Mouse (Mus musculus) E14TG2a.4 (cell line): Measurements from ENCODE around the gene Gpr183.

Experiments used
- H3K27me3 ChIP-seq: 2 replicates; pipeline ENCODE4 v1.6.1; 2014; ENCODE audit warnings: low read length, control low read depth; ENCODE audit not compliant: insufficient read depth
- H3K36me3 ChIP-seq: 2 replicates; pipeline ENCODE4 v1.6.1; 2014; ENCODE audit warnings: low read length, control low read depth; ENCODE audit not compliant: insufficient read depth
- H3K4me1 ChIP-seq: replicated peaks from 2 replicates; pipeline ENCODE4 v1.6.1; 2014; ENCODE audit warnings: low read depth, low read length, control low read depth
- H3K4me3 ChIP-seq: replicated peaks from 2 replicates; pipeline ENCODE4 v1.5.1; 2014; ENCODE audit warnings: mild to moderate bottlenecking, low read length
- H3K9me3 ChIP-seq: 2 replicates; pipeline ENCODE4 v1.6.1; 2014; ENCODE audit warnings: low read length, control low read depth
- CTCF ChIP-seq: conservative IDR thresholded peaks from 2 replicates; pipeline ENCODE4 v1.5.1; 2014; ENCODE audit warnings: low read length
- NANOG ChIP-seq: IDR thresholded peaks from 2 replicates; pipeline ENCODE4 v1.6.1; 2014; ENCODE audit warnings: borderline replicate concordance, low read length, mixed read lengths
- POU5F1 ChIP-seq: IDR thresholded peaks from 2 replicates; pipeline ENCODE4 v1.6.1; 2014; ENCODE audit warnings: low read length, borderline replicate concordance

The Gpr183 gene

GRCm38 (mm10) chr14:121958041-121958750 is 6.8 kb downstream of the Gpr183 start:
- peaks cover 18% of the 10 kb centered on the region for H3K36me3 ChIP-seq
- no peaks in the 10 kb centered on the region for H3K27me3 ChIP-seq
- TF ChIP-seq POU5F1: no peak
- no peak for TF ChIP-seq NANOG
- TF ChIP-seq CTCF: no peak
- no peaks in the 10 kb centered on the region for H3K9me3 ChIP-seq
- H3K4me3 ChIP-seq: no peak overlapping the region
- H3K4me1 ChIP-seq: peaks cover 10% of the 10 kb centered on the region

- Histone ChIP-seq H3K4me3 (no peak overlapping the region), H3K9me3 (no peaks in the 10 kb centered on the region), H3K36me3 (peaks cover 18% of the 10 kb centered on the region), H3K4me1 (peaks cover 10% of the 10 kb centered on the region), H3K27me3 (no peaks in the 10 kb centered on the region)
- TF ChIP-seq POU5F1: no peak
- no peak for TF ChIP-seq NANOG
- TF ChIP-seq CTCF: no peak
Measured at GRCm38 (mm10) chr14:121957176-121957871, 7.7 kb downstream of the Gpr183 start.

- no peaks in the 10 kb centered on the region for H3K9me3 ChIP-seq
- TF ChIP-seq CTCF (no peak), NANOG (no peak), POU5F1 (no peak)
- H3K36me3 ChIP-seq: peaks cover 17% of the 10 kb centered on the region
- no peak overlapping the region for H3K4me3 ChIP-seq
- no peaks in the 10 kb centered on the region for H3K27me3 ChIP-seq
- peaks cover 19% of the 10 kb centered on the region for H3K4me1 ChIP-seq
Measured at GRCm38 (mm10) chr14:121956291-121956690, 8.7 kb downstream of the Gpr183 start.

- TF ChIP-seq CTCF (no peak), NANOG (no peak), POU5F1 (no peak)
- H3K4me3 ChIP-seq: no peak overlapping the region
Measured at GRCm38 (mm10) chr14:121955176-121955795, 9.7 kb downstream of the Gpr183 start.

GRCm38 (mm10) chr14:121954608-121955007 is 10.4 kb downstream of the Gpr183 start:
- TF ChIP-seq POU5F1 (no peak), CTCF (no peak), NANOG (no peak)
- Histone ChIP-seq H3K9me3 (no peaks in the 10 kb centered on the region), H3K4me3 (no peak overlapping the region), H3K36me3 (peaks cover 15% of the 10 kb centered on the region), H3K4me1 (peaks cover 15% of the 10 kb centered on the region), H3K27me3 (no peaks in the 10 kb centered on the region)

More at GRCm38 (mm10) chr14:121955176-121955795, 9.7 kb downstream of the Gpr183 start:
- H3K4me1 ChIP-seq: peaks cover 15% of the 10 kb centered on the region
- no peaks in the 10 kb centered on the region for H3K9me3 ChIP-seq
- H3K36me3 ChIP-seq: peaks cover 15% of the 10 kb centered on the region
- no peaks in the 10 kb centered on the region for H3K27me3 ChIP-seq

GRCm38 (mm10) chr14:121954129-121954528 is 10.9 kb downstream of the Gpr183 start:
- Histone ChIP-seq H3K27me3 (no peaks in the 10 kb centered on the region), H3K36me3 (peaks cover 15% of the 10 kb centered on the region), H3K9me3 (no peaks in the 10 kb centered on the region), H3K4me1 (peaks cover 16% of the 10 kb centered on the region), H3K4me3 (no peak overlapping the region)
- TF ChIP-seq NANOG (no peak), POU5F1 (no peak), CTCF (no peak)

GRCm38 (mm10) chr14:121952046-121952400 is 13.0 kb downstream of the Gpr183 start:
- Histone ChIP-seq H3K4me3 (no peak overlapping the region), H3K27me3 (no peaks in the 10 kb centered on the region), H3K4me1 (peaks cover 36% of the 10 kb centered on the region), H3K9me3 (no peaks in the 10 kb centered on the region), H3K36me3 (peaks cover 20% of the 10 kb centered on the region)
- TF ChIP-seq NANOG (no peak), POU5F1 (no peak), CTCF (no peak)

- Histone ChIP-seq H3K4me3 (no peak overlapping the region), H3K9me3 (no peaks in the 10 kb centered on the region), H3K36me3 (peaks cover 20% of the 10 kb centered on the region), H3K27me3 (no peaks in the 10 kb centered on the region), H3K4me1 (peaks cover 40% of the 10 kb centered on the region)
- TF ChIP-seq CTCF: no peak
- TF ChIP-seq NANOG: no peak
- TF ChIP-seq POU5F1: no peak
Measured at GRCm38 (mm10) chr14:121951399-121952045, 13.5 kb downstream of the Gpr183 start.
